Mouse (Mus musculus): Measurements from ENCODE around the gene Tbc1d12. TPM values are rescaled to one million over a fixed set of nuclear protein-coding genes. Genes with fewer than 3 reads are reported as not detected.
A peak's percentile ranks its signal among the peaks of the same experiment; 100 is the strongest.

Tbc1d12 gene
- polyA plus RNA-seq (2014; fragmentation: Nextera tagmentation; extraction: Ambion mirVana): 3.2 and 4.0 TPM in 2 replicates

GRCm38 (mm10) chr19:38836438-38837170, at the start of gene Tbc1d12:
Gene Tbc1d12, plus strand, starts transcription at chr19:38836579.
- Histone ChIP-seq H3K9ac (ENCODE audit: low read length) (peak within 1 kb of the TSS; percentile 72), H3K36me3 (ENCODE audit: control insufficient read depth, insufficient read depth, low read length) (no peaks in the 10 kb centered on the region), H3K4me2 (ENCODE audit: low read depth, low read length, severe bottlenecking) (peak within 1 kb of the TSS; percentile 63), H3K27ac (ENCODE audit: low read depth, low read length) (peak within 1 kb of the TSS; percentile 76), H3K9me3 (ENCODE audit: control insufficient read depth, low read length) (no peaks in the 10 kb centered on the region), H3K4me3 (ENCODE audit: low read depth, low read length) (peak within 1 kb of the TSS; percentile 79), H3K4me1 (replicated peaks; ENCODE audit: control insufficient read depth, insufficient read depth, low read length) (no peaks in the 10 kb centered on the region), H3K27me3 (ENCODE audit: control insufficient read depth, insufficient read depth, low read length) (no peaks in the 10 kb centered on the region)
- peak; percentile 94 for ATAC-seq (replicated peaks; ENCODE audit: low FRiP score)
- peak; percentile 94 for DNase-seq (ENCODE audit: low spot score)
- 0% methylated on average over 85 of the region's 101 CpGs for WGBS

GRCm38 (mm10) chr19:38787756-38788155, 48.6 kb upstream of the Tbc1d12 start:
- 92% methylated on average over 6 of the region's 6 CpGs for WGBS
- Histone ChIP-seq H3K9me3 (ENCODE audit: control insufficient read depth, low read length) (no peaks in the 10 kb centered on the region), H3K9ac (ENCODE audit: low read length) (no peak overlapping the region), H3K36me3 (ENCODE audit: control insufficient read depth, insufficient read depth, low read length) (peaks cover 3% of the 10 kb centered on the region), H3K27ac (ENCODE audit: low read depth, low read length) (no peak overlapping the region), H3K4me1 (replicated peaks; ENCODE audit: control insufficient read depth, insufficient read depth, low read length) (no peaks in the 10 kb centered on the region), H3K4me3 (ENCODE audit: low read depth, low read length) (no peak overlapping the region), H3K27me3 (ENCODE audit: control insufficient read depth, insufficient read depth, low read length) (no peaks in the 10 kb centered on the region), H3K4me2 (ENCODE audit: low read depth, low read length, severe bottlenecking) (no peak overlapping the region)
- ATAC-seq (replicated peaks; ENCODE audit: low FRiP score) (no peak), DNase-seq (ENCODE audit: low spot score) (no peak)

- Histone ChIP-seq H3K36me3 (ENCODE audit: control insufficient read depth, insufficient read depth, low read length) (peaks cover 3% of the 10 kb centered on the region), H3K4me2 (ENCODE audit: low read depth, low read length, severe bottlenecking) (no peak overlapping the region), H3K9me3 (ENCODE audit: control insufficient read depth, low read length) (no peaks in the 10 kb centered on the region), H3K27ac (ENCODE audit: low read depth, low read length) (no peak overlapping the region), H3K27me3 (ENCODE audit: control insufficient read depth, insufficient read depth, low read length) (no peaks in the 10 kb centered on the region), H3K4me3 (ENCODE audit: low read depth, low read length) (no peak overlapping the region), H3K9ac (ENCODE audit: low read length) (no peak overlapping the region), H3K4me1 (replicated peaks; ENCODE audit: control insufficient read depth, insufficient read depth, low read length) (no peaks in the 10 kb centered on the region)
- DNase-seq (ENCODE audit: low spot score) (no peak), ATAC-seq (replicated peaks; ENCODE audit: low FRiP score) (no peak)
- 95% methylated on average over 7 of the region's 7 CpGs for WGBS
These were observed 42.8 kb upstream of the Tbc1d12 start for GRCm38 (mm10) chr19:38793563-38794045.

- H3K9ac ChIP-seq (ENCODE audit: low read length): no peak overlapping the region
- peaks cover 3% of the 10 kb centered on the region for H3K36me3 ChIP-seq (ENCODE audit: control insufficient read depth, insufficient read depth, low read length)
- H3K4me2 ChIP-seq (ENCODE audit: low read depth, low read length, severe bottlenecking): no peak overlapping the region
- H3K27me3 ChIP-seq (ENCODE audit: control insufficient read depth, insufficient read depth, low read length): no peaks in the 10 kb centered on the region
- H3K4me1 ChIP-seq (replicated peaks; ENCODE audit: control insufficient read depth, insufficient read depth, low read length): no peaks in the 10 kb centered on the region
- ATAC-seq (replicated peaks; ENCODE audit: low FRiP score) (no peak), DNase-seq (ENCODE audit: low spot score) (no peak)
- H3K9me3 ChIP-seq (ENCODE audit: control insufficient read depth, low read length): no peaks in the 10 kb centered on the region
- no peak overlapping the region for H3K4me3 ChIP-seq (ENCODE audit: low read depth, low read length)
- 88% methylated on average over 5 of the region's 5 CpGs for WGBS
- no peak overlapping the region for H3K27ac ChIP-seq (ENCODE audit: low read depth, low read length)
These were observed 39.8 kb upstream of the Tbc1d12 start for GRCm38 (mm10) chr19:38796546-38796945.

- Histone ChIP-seq H3K4me2 (ENCODE audit: low read depth, low read length, severe bottlenecking) (no peak overlapping the region), H3K27ac (ENCODE audit: low read depth, low read length) (no peak overlapping the region), H3K36me3 (ENCODE audit: control insufficient read depth, insufficient read depth, low read length) (no peaks in the 10 kb centered on the region; the same call in 1 of the 2 replicates), H3K9ac (ENCODE audit: low read length) (no peak overlapping the region), H3K4me3 (ENCODE audit: low read depth, low read length) (no peak overlapping the region), H3K4me1 (replicated peaks; ENCODE audit: control insufficient read depth, insufficient read depth, low read length) (no peaks in the 10 kb centered on the region), H3K9me3 (ENCODE audit: control insufficient read depth, low read length) (no peaks in the 10 kb centered on the region), H3K27me3 (ENCODE audit: control insufficient read depth, insufficient read depth, low read length) (no peaks in the 10 kb centered on the region)
- no peak for ATAC-seq (replicated peaks; ENCODE audit: low FRiP score)
- 90% methylated on average over 1 of the region's 1 CpGs for WGBS
- DNase-seq (ENCODE audit: low spot score): no peak
These were observed 38.1 kb upstream of the Tbc1d12 start for GRCm38 (mm10) chr19:38798291-38798690.

GRCm38 (mm10) chr19:38798801-38799200, 37.6 kb upstream of the Tbc1d12 start:
- ATAC-seq (replicated peaks; ENCODE audit: low FRiP score) (no peak), DNase-seq (ENCODE audit: low spot score) (no peak)
- Histone ChIP-seq H3K9me3 (ENCODE audit: control insufficient read depth, low read length) (no peaks in the 10 kb centered on the region), H3K27ac (ENCODE audit: low read depth, low read length) (no peak overlapping the region), H3K36me3 (ENCODE audit: control insufficient read depth, insufficient read depth, low read length) (no peaks in the 10 kb centered on the region; the same call in 1 of the 2 replicates), H3K4me2 (ENCODE audit: low read depth, low read length, severe bottlenecking) (no peak overlapping the region), H3K9ac (ENCODE audit: low read length) (no peak overlapping the region), H3K4me1 (replicated peaks; ENCODE audit: control insufficient read depth, insufficient read depth, low read length) (no peaks in the 10 kb centered on the region), H3K4me3 (ENCODE audit: low read depth, low read length) (no peak overlapping the region), H3K27me3 (ENCODE audit: control insufficient read depth, insufficient read depth, low read length) (no peaks in the 10 kb centered on the region)
- WGBS: 96% methylated on average over 6 of the region's 6 CpGs

- Histone ChIP-seq H3K27ac (ENCODE audit: low read depth, low read length) (no peak overlapping the region), H3K4me2 (ENCODE audit: low read depth, low read length, severe bottlenecking) (peak overlapping the region; percentile 87), H3K4me3 (ENCODE audit: low read depth, low read length) (peak overlapping the region; percentile 78), H3K27me3 (ENCODE audit: control insufficient read depth, insufficient read depth, low read length) (no peaks in the 10 kb centered on the region), H3K9ac (ENCODE audit: low read length) (peak overlapping the region; percentile 78), H3K9me3 (ENCODE audit: control insufficient read depth, low read length) (no peaks in the 10 kb centered on the region), H3K4me1 (replicated peaks; ENCODE audit: control insufficient read depth, insufficient read depth, low read length) (no peaks in the 10 kb centered on the region), H3K36me3 (ENCODE audit: control insufficient read depth, insufficient read depth, low read length) (peaks cover under 1% of the 10 kb centered on the region; the same call in 1 of the 2 replicates)
- ATAC-seq (replicated peaks; ENCODE audit: low FRiP score): no peak
- DNase-seq (ENCODE audit: low spot score): no peak
- WGBS: 52% methylated on average over 8 of the region's 8 CpGs
These were observed 18.2 kb upstream of the Tbc1d12 start for GRCm38 (mm10) chr19:38818191-38818590.

GRCm38 (mm10) chr19:38818766-38819426, 17.5 kb upstream of the Tbc1d12 start, which contains the start of gene Noc3l:
Gene Noc3l, minus strand, starts transcription at chr19:38819237.
- Histone ChIP-seq H3K4me2 (ENCODE audit: low read depth, low read length, severe bottlenecking) (peak within 1 kb of the TSS; percentile 87), H3K9me3 (ENCODE audit: control insufficient read depth, low read length) (no peaks in the 10 kb centered on the region), H3K27ac (ENCODE audit: low read depth, low read length) (peak within 1 kb of the TSS; percentile 48; the same call in 1 of the 2 replicates), H3K4me1 (replicated peaks; ENCODE audit: control insufficient read depth, insufficient read depth, low read length) (no peaks in the 10 kb centered on the region), H3K27me3 (ENCODE audit: control insufficient read depth, insufficient read depth, low read length) (no peaks in the 10 kb centered on the region), H3K9ac (ENCODE audit: low read length) (peak within 1 kb of the TSS; percentile 78), H3K36me3 (ENCODE audit: control insufficient read depth, insufficient read depth, low read length) (no peaks in the 10 kb centered on the region), H3K4me3 (ENCODE audit: low read depth, low read length) (peak within 1 kb of the TSS; percentile 78)
- WGBS: under 1% methylated on average over 38 of the region's 38 CpGs
- peak; percentile 97 for ATAC-seq (replicated peaks; ENCODE audit: low FRiP score)
- DNase-seq (ENCODE audit: low spot score): peak; percentile 97
